Mouse (Mus musculus) large intestine, adult 2 months (tissue): ENCODE data around the gene Pabpc1l. TPM values are rescaled to one million over a fixed set of nuclear protein-coding genes. Genes with fewer than 3 reads are reported as not detected.

Source experiments
- DNase-seq: peaks from one replicate; pipeline ENCODE4 v3.0.0-alpha.2; 2012; ENCODE audit warnings: low read depth, low spot score
- WGBS: fragments of 180-500 bp; shearing (Covaris S2); methylation state at CpG from one replicate; pipeline ENCODE4 v1.1.7; 2018; 5-methylcytosine and 5-hydroxymethylcytosine counted together
- polyA plus RNA-seq: library from polyadenylated mRNA; depleted of rRNA; stranded (reverse); fragments of >200 nt; gene quantifications from 2 replicates; pipeline ENCODE4 v1.2.3, GENCODE M21; 2012; rRNA removed

Pabpc1l gene
- 0.78 and 1.1 TPM in 2 replicates for polyA plus RNA-seq

- WGBS, result 75% methylated on average over 16 of the region's 16 CpGs
- DNase-seq, result no peak
Measured at GRCm38 (mm10) chr2:164025150-164025549, at the start of gene Pabpc1l. TSS of gene Pabpc1l (plus strand) at chr2:164025450.

DNA sequence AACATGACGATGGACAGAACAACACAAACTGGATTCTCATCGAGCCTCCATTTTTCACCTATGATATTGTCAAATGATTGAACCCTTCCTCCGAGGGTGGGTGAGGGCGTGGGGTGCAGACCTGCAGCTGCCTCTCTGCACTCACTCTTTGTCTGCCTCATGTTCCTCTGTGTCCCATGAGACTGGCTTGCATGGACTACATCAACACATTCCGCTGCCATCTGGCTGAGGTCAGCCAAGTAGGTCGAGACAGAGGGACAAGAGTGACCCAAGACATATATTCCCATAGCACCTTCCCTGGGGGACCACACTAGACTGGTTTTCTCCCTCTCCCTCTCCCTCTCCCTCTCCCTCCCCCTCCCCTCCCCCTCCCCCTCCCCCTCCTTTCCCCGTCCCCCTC lies 48.8 kb upstream of the Pabpc1l start:
- no peak for DNase-seq
- WGBS, result 87% methylated on average over 6 of the region's 7 CpGs

- DNase-seq, result no peak
- WGBS, result 77% methylated on average over 8 of the region's 8 CpGs
Measured at GRCm38 (mm10) chr2:163987233-163987632, 38.0 kb upstream of the Pabpc1l start.

DNA sequence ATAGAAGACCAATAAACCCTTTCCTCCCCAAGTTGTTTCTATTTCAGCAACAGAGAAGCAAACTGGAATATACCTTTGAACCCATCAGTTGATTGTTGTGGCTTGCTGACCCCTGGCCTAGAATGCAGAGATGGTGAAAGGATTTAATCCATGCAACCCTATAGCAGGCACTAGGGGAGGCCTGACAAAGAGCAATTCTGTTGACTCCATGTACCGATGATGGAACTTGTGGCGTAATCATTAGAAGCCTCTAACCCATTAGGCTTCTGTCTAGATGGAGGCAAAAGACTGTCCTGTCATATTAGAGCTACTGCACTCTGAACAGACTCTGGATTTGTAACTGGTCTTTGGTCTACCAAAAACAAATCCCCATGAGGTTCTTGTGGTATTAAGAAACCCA lies 32.4 kb upstream of the Pabpc1l start:
- whole genome bisulfite sequencing, result 98% methylated on average over 2 of the region's 2 CpGs
- no peak for DNase-seq

DNA sequence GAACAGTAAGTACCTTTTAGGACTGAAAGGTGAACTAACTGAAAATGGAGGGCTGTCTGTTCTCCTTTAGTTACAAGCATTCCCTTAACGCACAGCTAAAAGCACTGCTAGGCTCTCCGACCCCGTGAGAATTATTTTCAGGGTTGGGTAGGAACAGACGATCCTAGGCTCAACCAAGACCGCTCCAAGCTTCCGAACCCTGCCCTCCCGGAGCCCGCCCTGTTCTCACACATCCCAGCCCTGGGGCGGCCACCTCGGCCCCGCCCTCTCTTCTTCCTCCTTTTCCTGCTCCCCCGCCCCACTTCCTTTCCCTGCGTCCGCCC lies 30.6 kb upstream of the Pabpc1l start, which contains the start of gene Ywhab:
TSS of gene Ywhab (plus strand) at position 307 of the 323 bp plus-strand sequence.
- DNase-seq, result no peak
- 0% methylated on average over 12 of the region's 14 CpGs for WGBS

- DNase-seq, result peak; percentile 91
- 1% methylated on average over 78 of the region's 79 CpGs for WGBS
Measured at GRCm38 (mm10) chr2:163994977-163995862, 30.0 kb upstream of the Pabpc1l start.

DNA sequence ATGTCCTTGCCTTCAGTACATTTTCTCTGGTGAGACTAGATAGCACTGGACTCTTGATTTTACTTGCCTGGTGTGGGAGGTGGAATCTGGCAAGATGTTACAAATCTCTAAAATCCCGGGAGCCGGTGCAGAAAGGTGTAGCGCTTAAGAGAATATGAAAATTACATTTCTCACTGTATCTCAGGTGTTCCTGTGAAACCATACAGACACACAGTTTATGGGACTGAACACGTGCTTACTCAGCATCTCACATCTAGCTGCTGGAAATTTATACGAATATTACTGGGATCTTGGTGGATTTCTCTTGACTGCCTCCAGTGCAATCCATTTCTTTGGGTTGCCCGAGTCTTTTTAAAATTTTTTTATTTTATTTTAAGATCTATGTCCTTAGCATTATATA lies 29.0 kb upstream of the Pabpc1l start:
- WGBS, result 33% methylated on average over 6 of the region's 6 CpGs
- no peak for DNase-seq

DNA sequence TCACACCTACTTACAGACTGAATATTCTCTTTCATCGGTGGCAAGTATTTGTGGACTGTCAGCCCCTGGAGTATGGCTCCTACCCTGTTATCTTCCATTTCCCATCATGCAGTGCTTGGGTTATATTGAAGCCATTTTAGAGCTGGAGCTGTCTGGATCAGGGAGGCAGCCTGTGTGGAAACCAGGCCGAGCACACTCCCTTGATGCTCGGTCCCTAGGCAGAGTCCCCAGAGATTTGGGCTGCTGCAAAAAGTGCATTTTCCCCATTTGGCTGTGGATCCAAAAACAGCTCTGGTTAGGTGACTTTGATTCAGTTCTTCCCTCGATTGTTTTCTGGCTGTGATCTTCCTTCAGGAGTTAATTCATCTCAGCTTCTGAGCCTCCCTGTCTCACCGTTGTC lies 28.4 kb upstream of the Pabpc1l start:
- DNase-seq, result no peak
- WGBS, result 42% methylated on average over 5 of the region's 5 CpGs

GRCm38 (mm10) chr2:163998981-163999380 lies 26.3 kb upstream of the Pabpc1l start:
- DNase-seq, result no peak
- 81% methylated on average over 6 of the region's 6 CpGs for WGBS

GRCm38 (mm10) chr2:164002637-164003036 lies 22.6 kb upstream of the Pabpc1l start:
- 93% methylated on average over 3 of the region's 3 CpGs for WGBS

DNA sequence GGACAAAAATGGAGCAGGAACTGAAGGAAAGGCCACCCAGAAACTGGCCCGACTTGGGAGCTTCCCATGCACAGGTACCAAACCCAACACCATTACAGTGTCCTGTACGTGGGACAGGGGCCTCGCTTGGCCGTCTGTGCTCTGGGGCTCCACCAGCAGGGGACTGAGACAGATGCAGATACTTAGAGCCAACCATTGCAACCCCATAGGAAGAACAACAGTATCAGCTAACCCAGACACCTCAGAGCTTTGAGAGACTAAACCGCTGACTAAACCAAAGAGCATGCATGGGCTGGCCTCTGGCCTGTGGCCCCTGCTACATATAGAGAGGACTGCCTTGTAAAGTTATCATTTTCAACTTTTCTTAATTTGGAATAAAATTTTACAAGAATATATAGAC lies 20.7 kb upstream of the Pabpc1l start:
- no peak for DNase-seq
- 78% methylated on average over 5 of the region's 5 CpGs for WGBS

More at GRCm38 (mm10) chr2:164002637-164003036, 22.6 kb upstream of the Pabpc1l start:
- no peak for DNase-seq

GRCm38 (mm10) chr2:164006932-164007331 lies 18.3 kb upstream of the Pabpc1l start:
- DNase-seq, result peak; percentile 66
- 34% methylated on average over 10 of the region's 10 CpGs for WGBS

DNA sequence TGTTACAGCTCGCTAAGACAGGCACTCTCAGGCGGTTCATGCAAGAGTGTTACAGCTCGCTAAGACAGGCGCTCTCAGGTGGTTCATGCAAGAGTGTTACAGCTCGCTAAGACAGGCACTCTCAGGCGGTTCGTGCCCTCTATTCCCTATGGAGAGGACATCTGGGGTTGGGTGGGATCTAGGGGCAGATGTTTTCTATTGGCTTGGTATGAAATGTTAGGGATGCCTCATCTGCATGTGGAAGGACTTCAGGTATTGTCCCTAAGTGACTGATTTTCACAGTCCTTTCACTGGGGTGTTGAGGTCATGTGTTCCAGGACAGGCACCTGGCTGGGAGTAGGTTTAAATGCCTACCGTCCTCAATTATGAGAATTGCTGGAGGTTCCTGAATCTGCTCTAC lies 17.7 kb upstream of the Pabpc1l start:
- DNase-seq, result no peak
- WGBS, result 66% methylated on average over 8 of the region's 8 CpGs

DNA sequence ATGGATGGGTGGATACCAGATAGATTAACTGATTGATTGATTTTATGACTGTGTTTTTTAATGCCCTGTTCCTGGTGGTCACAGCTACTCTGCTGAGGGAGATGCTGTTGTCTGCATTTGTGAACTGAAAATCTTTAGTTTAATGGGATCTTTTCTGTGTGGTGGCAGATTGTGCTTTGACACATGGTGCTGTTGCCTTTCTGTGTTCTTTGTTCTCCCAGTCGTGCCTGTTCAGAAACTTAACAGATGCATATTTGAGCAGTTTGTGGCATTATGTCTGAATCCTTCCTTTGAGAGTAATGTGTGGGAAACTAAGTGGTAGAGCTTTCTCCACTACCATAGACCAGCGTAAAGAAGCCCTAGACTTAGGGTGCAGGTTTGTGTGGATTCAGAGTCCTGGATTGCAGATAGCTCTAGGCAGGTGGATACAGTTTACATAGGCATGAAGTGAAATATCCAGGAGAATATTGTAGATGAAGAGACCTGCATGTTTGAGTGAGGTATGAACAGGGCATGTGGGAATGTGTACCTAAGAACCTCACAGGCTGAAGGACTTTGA lies 17.2 kb upstream of the Pabpc1l start:
- 68% methylated on average over 2 of the region's 2 CpGs for WGBS

DNA sequence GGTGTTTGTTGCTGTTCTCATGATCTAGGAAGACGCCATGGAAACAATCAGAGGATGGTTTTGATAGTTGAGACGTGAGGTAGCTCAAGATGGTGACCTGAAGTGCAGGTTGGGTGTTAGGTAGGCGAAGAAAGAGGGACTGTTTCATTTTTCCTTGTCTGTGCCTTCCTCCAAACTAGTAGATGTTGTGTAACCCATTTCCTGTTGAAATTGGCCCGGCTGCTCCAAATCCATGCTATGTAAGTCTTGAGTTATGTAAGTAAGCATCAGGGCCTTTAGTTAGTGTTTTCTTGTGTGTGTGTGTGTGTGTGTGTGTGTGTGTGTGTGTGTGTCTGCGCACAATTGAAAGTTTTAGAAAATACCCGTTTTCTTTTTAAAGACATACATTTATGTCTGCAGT lies 16.0 kb upstream of the Pabpc1l start:
- 64% methylated on average over 6 of the region's 6 CpGs for WGBS
- no peak for DNase-seq

More for the DNA sequence above, 17.2 kb upstream of the Pabpc1l start:
- DNase-seq, result no peak

GRCm38 (mm10) chr2:164010496-164010895 lies 14.8 kb upstream of the Pabpc1l start:
- no peak for DNase-seq
- 58% methylated on average over 5 of the region's 5 CpGs for WGBS

DNA sequence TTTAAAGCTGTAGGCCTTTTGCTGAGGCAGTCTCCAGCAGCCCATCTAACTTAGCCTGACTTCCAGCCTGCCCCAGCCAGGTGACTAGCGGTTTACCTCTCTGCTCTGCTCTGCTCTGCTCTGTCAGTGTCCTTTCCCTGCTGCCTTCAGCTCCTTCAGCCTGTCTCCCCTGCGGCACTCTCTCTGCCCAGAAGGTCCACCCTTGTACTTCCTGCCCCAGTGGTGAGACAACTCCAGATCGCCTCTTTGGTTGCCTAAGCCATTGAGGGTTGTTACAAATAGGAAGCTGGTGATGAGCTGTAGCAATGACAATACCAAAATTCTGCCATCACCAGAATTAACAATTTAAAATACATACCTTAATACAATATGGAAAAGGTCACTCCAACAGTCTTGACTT lies 14.3 kb upstream of the Pabpc1l start:
- DNase-seq, result no peak
- WGBS, result 81% methylated on average over 3 of the region's 3 CpGs

DNA sequence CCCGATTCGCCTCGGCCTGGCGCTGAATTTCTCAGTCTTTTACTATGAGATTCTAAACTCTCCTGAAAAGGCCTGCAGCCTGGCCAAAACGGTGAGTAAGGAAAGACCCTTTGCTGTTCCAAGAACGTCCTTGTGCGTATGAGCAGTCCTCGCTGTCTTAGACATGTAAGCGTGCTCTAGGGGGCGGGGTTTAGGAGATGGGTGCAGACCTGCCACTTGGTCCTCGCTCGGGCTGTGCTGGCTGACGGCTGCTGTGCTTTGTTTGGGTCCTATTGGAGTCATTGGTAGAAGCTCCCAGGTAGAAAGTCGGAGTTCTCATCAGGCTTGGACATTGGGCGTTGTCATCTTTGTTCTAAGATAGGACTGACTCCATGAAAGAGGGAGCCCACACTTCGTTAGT lies 9.9 kb upstream of the Pabpc1l start:
- 92% methylated on average over 16 of the region's 16 CpGs for WGBS
- DNase-seq, result no peak

DNA sequence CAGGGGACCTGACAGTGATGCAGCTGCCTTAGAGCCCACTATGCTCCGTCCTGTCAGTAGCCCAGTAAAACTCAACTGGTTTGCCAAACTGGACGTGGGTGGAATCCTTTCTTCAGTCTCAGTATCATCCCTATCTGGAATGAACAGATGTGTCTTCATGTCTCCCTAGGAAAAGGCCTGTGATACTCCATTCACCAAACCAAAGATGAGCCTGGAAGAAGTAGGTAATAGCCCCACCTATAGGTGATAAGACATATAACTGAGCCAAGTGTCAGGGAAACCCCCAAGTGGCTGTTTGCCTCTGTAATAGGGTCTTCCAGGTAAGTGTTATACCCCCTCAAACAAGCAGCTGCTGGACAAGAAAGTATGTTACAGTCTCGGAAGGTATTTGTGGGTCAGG lies 6.3 kb upstream of the Pabpc1l start:
- 86% methylated on average over 3 of the region's 3 CpGs for WGBS
- DNase-seq, result no peak

DNA sequence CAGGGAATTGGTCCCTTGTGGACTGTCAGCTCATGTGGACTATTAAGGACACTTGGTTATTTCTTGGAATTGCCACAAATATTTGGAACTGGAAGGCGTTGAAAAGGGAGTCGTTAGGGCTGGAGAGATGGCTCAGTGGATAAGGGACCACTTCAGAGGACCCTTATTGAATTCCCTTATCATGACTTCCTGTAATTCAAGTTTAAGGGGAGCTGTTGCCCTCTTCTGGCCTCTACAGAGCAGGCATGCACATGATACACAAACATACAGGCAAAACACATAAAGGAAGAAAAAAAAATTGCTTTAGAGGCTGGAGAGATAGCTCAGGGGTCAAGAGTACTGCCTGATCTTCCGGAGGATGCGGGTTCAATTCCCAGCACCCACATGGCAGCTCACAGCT lies 5.3 kb upstream of the Pabpc1l start:
- DNase-seq, result no peak
- 87% methylated on average over 4 of the region's 4 CpGs for WGBS

DNA sequence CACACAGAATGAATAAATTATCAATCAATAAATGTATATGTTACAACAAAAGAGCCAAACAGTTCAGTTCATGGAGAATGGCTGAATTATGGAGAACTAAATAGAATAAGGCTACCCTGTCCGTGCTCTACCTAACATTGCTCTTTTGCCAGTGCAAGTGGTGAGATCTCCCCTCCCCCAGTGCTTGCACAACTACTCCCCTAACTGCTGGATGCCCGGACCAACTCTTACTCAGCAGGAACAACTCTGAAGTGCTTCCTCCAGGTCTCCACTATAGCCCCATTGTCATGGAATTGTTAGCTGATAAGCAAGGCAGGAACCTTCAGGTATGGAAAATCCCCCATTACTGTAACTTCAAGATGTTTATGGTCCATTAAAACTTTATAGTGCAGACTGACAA lies 3.1 kb upstream of the Pabpc1l start:
- no peak for DNase-seq
- 26% methylated on average over 2 of the region's 2 CpGs for WGBS
